Mouse (Mus musculus): Measurements from ENCODE around the gene Mitf.

Mitf gene

GRCm38 (mm10) chr6:98048671-98049438 is 242.0 kb downstream of the Mitf start:
- DNase-seq (ENCODE audit: low spot score) = no peak

GRCm38 (mm10) chr6:98049551-98049950 is 242.7 kb downstream of the Mitf start:
- no peak for DNase-seq (ENCODE audit: low spot score)

- DNase-seq (ENCODE audit: low spot score) = no peak
Observed at GRCm38 (mm10) chr6:98061878-98062277, 255.0 kb downstream of the Mitf start.

GRCm38 (mm10) chr6:98064926-98065325 is 258.1 kb downstream of the Mitf start:
- no peak for DNase-seq (ENCODE audit: low spot score)

- DNase-seq (ENCODE audit: low spot score) = no peak
Observed at GRCm38 (mm10) chr6:98066420-98066819, 259.6 kb downstream of the Mitf start.

Data from ovary, postnatal 10 days (tissue).